8 mouse cellular contexts compared by ENCODE assay signal in genomic region chr3:87948378-87949265, GRCm38 (mm10). TPM values are rescaled to one million over a fixed set of nuclear protein-coding genes. Genes with fewer than 3 reads are reported as not detected.
DNase-seq lines count a peak whose midpoint lies in the region; ATAC-seq lines count a peak whose summit lies in the region.

Gene Crabp2 (plus strand): TSS chr3:87948666.

- WGBS in heart, embryonic 10.5 days, result 2% methylated on average over 35 of the region's 35 CpGs
- 1% methylated on average over 35 of the region's 35 CpGs for WGBS in forebrain, embryonic 12.5 days
- 5% methylated on average over 35 of the region's 35 CpGs for WGBS in liver, embryonic 12.5 days (ENCODE audit: insufficient replicate concordance)
- 3% methylated on average over 35 of the region's 35 CpGs for WGBS in stomach, embryonic 14.5 days

- DNase-seq in heart, embryonic 10.5 days (ENCODE audit: low spot score), result peak; percentile 74
- DNase-seq in heart, postnatal 10 days, result no peak
- DNase-seq in CD4-positive helper T cell, adult 2 months (ENCODE audit: low read depth, low spot score), result peak; percentile 35
- no peak for DNase-seq in frontal cortex, postnatal 14 days (ENCODE audit: low spot score in 2 of 2)
- no peak for DNase-seq in adrenal gland, postnatal 14 days

- H3K9me3 ChIP-seq in heart, embryonic 10.5 days, result no peaks in the 10 kb centered on the region
- no peaks in the 10 kb centered on the region for H3K9me3 ChIP-seq in forebrain, embryonic 12.5 days
- no peaks in the 10 kb centered on the region for H3K9me3 ChIP-seq in liver, embryonic 12.5 days (replicated peaks)
- no peaks in the 10 kb centered on the region for H3K9me3 ChIP-seq in stomach, embryonic 14.5 days (ENCODE audit: control insufficient read depth, low read depth, low read length)

- H3K9ac ChIP-seq in forebrain, embryonic 12.5 days, result peak within 1 kb of the TSS; percentile 59
- no peak within 1 kb of the TSS for H3K9ac ChIP-seq in liver, embryonic 12.5 days
- peak within 1 kb of the TSS; percentile 18; the same call in 1 of the 2 replicates for H3K9ac ChIP-seq in stomach, embryonic 14.5 days (replicated peaks; ENCODE audit: low read depth, low read length)

- no peaks in the 10 kb centered on the region for H3K36me3 ChIP-seq in heart, embryonic 10.5 days
- peaks cover 6% of the 10 kb centered on the region; the same call in 1 of the 2 replicates for H3K36me3 ChIP-seq in forebrain, embryonic 12.5 days (replicated peaks)
- H3K36me3 ChIP-seq in liver, embryonic 12.5 days, result no peaks in the 10 kb centered on the region
- peaks cover 2% of the 10 kb centered on the region for H3K36me3 ChIP-seq in stomach, embryonic 14.5 days (ENCODE audit: control insufficient read depth, insufficient read depth, low read length)

- ATAC-seq in forebrain, embryonic 12.5 days (ENCODE audit: low FRiP score), result no peak
- no peak for ATAC-seq in liver, embryonic 12.5 days
- no peak; the same call in 1 of the 2 replicates for ATAC-seq in stomach, embryonic 14.5 days (ENCODE audit: insufficient number of reproducible peaks, insufficient read depth, low FRiP score, low read depth)

- intact Hi-C loops in heart, postnatal 10 days (cut with DNase I), result no loop called here

- H3K27me3 ChIP-seq in heart, embryonic 10.5 days (ENCODE audit: insufficient read depth, poor library complexity, severe bottlenecking), result peaks cover 75% of the 10 kb centered on the region
- 0 out of 2 replicates have a peak, but pooled peaks cover 4% of the 10 kb centered on the region for H3K27me3 ChIP-seq in forebrain, embryonic 12.5 days
- peaks cover 94% of the 10 kb centered on the region for H3K27me3 ChIP-seq in liver, embryonic 12.5 days (replicated peaks)
- no peaks in the 10 kb centered on the region for H3K27me3 ChIP-seq in stomach, embryonic 14.5 days (ENCODE audit: control insufficient read depth, insufficient read depth, low read length)

- H3K27ac ChIP-seq in heart, embryonic 10.5 days, result peak within 1 kb of the TSS; percentile 79
- peak within 1 kb of the TSS; percentile 74 for H3K27ac ChIP-seq in forebrain, embryonic 12.5 days
- no peak within 1 kb of the TSS for H3K27ac ChIP-seq in liver, embryonic 12.5 days
- 0 out of 2 replicates have a peak within 1 kb of the TSS, but pooled peaks have one; percentile 33 for H3K27ac ChIP-seq in stomach, embryonic 14.5 days (ENCODE audit: low read length)

- H3K4me2 ChIP-seq in forebrain, embryonic 12.5 days, result peak within 1 kb of the TSS; percentile 72
- H3K4me2 ChIP-seq in liver, embryonic 12.5 days, result peak within 1 kb of the TSS; percentile 54
- peak within 1 kb of the TSS; percentile 68 for H3K4me2 ChIP-seq in stomach, embryonic 14.5 days (replicated peaks; ENCODE audit: low read depth, low read length)

- H3K4me3 ChIP-seq in heart, embryonic 10.5 days, result peak within 1 kb of the TSS; percentile 62
- H3K4me3 ChIP-seq in forebrain, embryonic 12.5 days (replicated peaks), result peak within 1 kb of the TSS; percentile 42
- H3K4me3 ChIP-seq in liver, embryonic 12.5 days, result peak within 1 kb of the TSS; percentile 31
- H3K4me3 ChIP-seq in stomach, embryonic 14.5 days (ENCODE audit: low read depth, low read length), result peak within 1 kb of the TSS; percentile 26

- H3K4me1 ChIP-seq in heart, embryonic 10.5 days, result peaks cover 84% of the 10 kb centered on the region
- H3K4me1 ChIP-seq in forebrain, embryonic 12.5 days, result peaks cover 86% of the 10 kb centered on the region
- H3K4me1 ChIP-seq in liver, embryonic 12.5 days, result peaks cover 37% of the 10 kb centered on the region
- peaks cover 51% of the 10 kb centered on the region for H3K4me1 ChIP-seq in stomach, embryonic 14.5 days (ENCODE audit: control insufficient read depth, insufficient read depth, low read length)

RNA-seq across cellular contexts. Expression of gene Crabp2, which starts in this region (rescaled TPM):
- 35.8 and 126 TPM in 2 replicates for polyA plus RNA-seq in heart, embryonic 10.5 days (2016; fragmentation: Nextera tagmentation; extraction: Ambion mirVana)
- total RNA-seq in heart, postnatal 10 days (2021), result under 1 TPM; 0.57 to 0.81 TPM
- polyA plus RNA-seq in forebrain, embryonic 12.5 days (2016; fragmentation: Nextera tagmentation; extraction: Ambion mirVana), result 246 TPM in 2 replicates
- 3.9 and 6.5 TPM in 2 replicates for polyA plus RNA-seq in liver, embryonic 12.5 days (2016; fragmentation: Nextera tagmentation; extraction: Ambion mirVana)
- polyA plus RNA-seq in stomach, embryonic 14.5 days (2014; fragmentation: Nextera tagmentation; extraction: Ambion mirVana), result 30.7 and 44.1 TPM in 2 replicates
- total RNA-seq in adrenal gland, postnatal 14 days (2021), result not detected in 2 replicates

Comparison
In these comparisons a context has a peak if more than half of its experiments do, and no peak if none do; other contexts are left out.
1. DNase-seq: peak in heart, embryonic 10.5 days (single experiment) and CD4-positive helper T cell, adult 2 months (single experiment); none in heart, postnatal 10 days (0 of 2), frontal cortex, postnatal 14 days (0 of 2) and adrenal gland, postnatal 14 days (single experiment).
2. Peak in every context shown above with its lines, with median percentiles within 50 percentile points of each other: H3K4me3 ChIP-seq and H3K4me2 ChIP-seq.